Mouse (Mus musculus): ENCODE measurements at regions not wholly inside any gene's neighbourhood (a gene's known extent, or its start where the extent isn't known, plus 50 kb on each side); places are given as distances from the start of the nearest gene placed in this dataset.
A peak's percentile ranks its signal among the peaks of the same experiment; 100 is the strongest.

DNA sequence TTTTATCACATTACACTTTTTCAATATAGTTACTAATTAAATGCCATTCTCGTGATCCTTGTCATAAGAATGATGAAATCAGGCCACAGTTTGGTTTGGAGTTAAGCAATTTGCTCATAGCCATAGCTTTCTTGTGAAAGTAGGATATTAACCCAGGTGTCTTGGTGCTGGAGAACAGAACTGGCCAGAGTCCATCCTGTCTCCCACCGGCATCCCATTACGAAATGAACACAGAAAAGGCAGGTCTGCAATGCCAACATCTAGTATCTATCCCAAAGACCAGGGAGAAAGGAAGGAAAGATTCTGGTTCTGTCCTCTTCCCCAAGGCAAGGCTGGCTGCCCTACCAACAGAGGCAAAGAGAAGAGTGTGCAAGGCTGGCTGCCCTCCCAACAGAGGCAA is 61.6 kb upstream of the Avpr1a start:
- peak; percentile 97 for DNase-seq (ENCODE audit: extremely low read depth, low read depth, low spot score)
- no peak overlapping the region for H3K9ac ChIP-seq (ENCODE audit: low read depth, low read length)
- H3K27me3 ChIP-seq (ENCODE audit: control insufficient read depth, insufficient read depth, low read length), result no peaks in the 10 kb centered on the region
- no peaks in the 10 kb centered on the region for H3K79me2 ChIP-seq (ENCODE audit: control insufficient read depth, insufficient read depth, low read length)
- peaks cover 21% of the 10 kb centered on the region for H3K4me1 ChIP-seq (ENCODE audit: control insufficient read depth, insufficient read depth, low read length)
- peak overlapping the region; percentile 96 for H3K27ac ChIP-seq (replicated peaks; ENCODE audit: insufficient read depth, low read depth, low read length)
- TF ChIP-seq CTCF (IDR thresholded peaks at IDR 0.05; ENCODE audit: low read depth, low read length) (no peak), POLR2A (IDR thresholded peaks at IDR 0.05; ENCODE audit: extremely low read depth, insufficient read depth, low read length) (no peak)
- no peaks in the 10 kb centered on the region for H3K36me3 ChIP-seq (ENCODE audit: control insufficient read depth, insufficient read depth, low read length)
- WGBS, result 23% methylated on average over 3 of the region's 3 CpGs
- H3K4me3 ChIP-seq (ENCODE audit: insufficient read depth, low read depth, low read length), result 0 out of 2 replicates have a peak overlapping the region, but pooled peaks have one; percentile 12

GRCm38 (mm10) chr10:122379661-122380344 is 68.5 kb upstream of the Avpr1a start:
- H3K79me2 ChIP-seq (ENCODE audit: control insufficient read depth, insufficient read depth, low read length), result no peaks in the 10 kb centered on the region
- H3K36me3 ChIP-seq (ENCODE audit: control insufficient read depth, insufficient read depth, low read length), result no peaks in the 10 kb centered on the region
- H3K27me3 ChIP-seq (ENCODE audit: control insufficient read depth, insufficient read depth, low read length), result no peaks in the 10 kb centered on the region
- peak; percentile 98 for DNase-seq (ENCODE audit: extremely low read depth, low read depth, low spot score)
- no peak overlapping the region for H3K9ac ChIP-seq (ENCODE audit: low read depth, low read length)
- peaks cover 24% of the 10 kb centered on the region; the same call in 1 of the 2 replicates for H3K4me1 ChIP-seq (ENCODE audit: control insufficient read depth, insufficient read depth, low read length)
- no peak overlapping the region; the same call in 1 of the 2 replicates for H3K4me3 ChIP-seq (ENCODE audit: insufficient read depth, low read depth, low read length)
- peak overlapping the region; percentile 86 for H3K27ac ChIP-seq (replicated peaks; ENCODE audit: insufficient read depth, low read depth, low read length)
- TF ChIP-seq POLR2A (IDR thresholded peaks at IDR 0.05; ENCODE audit: extremely low read depth, insufficient read depth, low read length) (no peak), CTCF (IDR thresholded peaks at IDR 0.05; ENCODE audit: low read depth, low read length) (no peak)
- 14% methylated on average over 3 of the region's 3 CpGs for WGBS

GRCm38 (mm10) chr10:122343291-122343690 is 105.0 kb upstream of the Avpr1a start:
- Histone ChIP-seq H3K4me3 (ENCODE audit: insufficient read depth, low read depth, low read length) (no peak overlapping the region), H3K9ac (ENCODE audit: low read depth, low read length) (no peak overlapping the region), H3K27ac (replicated peaks; ENCODE audit: insufficient read depth, low read depth, low read length) (peak overlapping the region; percentile 30; the same call in 1 of the 2 replicates), H3K4me1 (ENCODE audit: control insufficient read depth, insufficient read depth, low read length) (peaks cover 4% of the 10 kb centered on the region), H3K27me3 (ENCODE audit: control insufficient read depth, insufficient read depth, low read length) (no peaks in the 10 kb centered on the region), H3K36me3 (ENCODE audit: control insufficient read depth, insufficient read depth, low read length) (no peaks in the 10 kb centered on the region), H3K79me2 (ENCODE audit: control insufficient read depth, insufficient read depth, low read length) (no peaks in the 10 kb centered on the region)
- peak; percentile 90 for DNase-seq (ENCODE audit: extremely low read depth, low read depth, low spot score)
- TF ChIP-seq POLR2A (IDR thresholded peaks at IDR 0.05; ENCODE audit: extremely low read depth, insufficient read depth, low read length), result no peak
- WGBS, result 39% methylated on average over 9 of the region's 9 CpGs

DNA sequence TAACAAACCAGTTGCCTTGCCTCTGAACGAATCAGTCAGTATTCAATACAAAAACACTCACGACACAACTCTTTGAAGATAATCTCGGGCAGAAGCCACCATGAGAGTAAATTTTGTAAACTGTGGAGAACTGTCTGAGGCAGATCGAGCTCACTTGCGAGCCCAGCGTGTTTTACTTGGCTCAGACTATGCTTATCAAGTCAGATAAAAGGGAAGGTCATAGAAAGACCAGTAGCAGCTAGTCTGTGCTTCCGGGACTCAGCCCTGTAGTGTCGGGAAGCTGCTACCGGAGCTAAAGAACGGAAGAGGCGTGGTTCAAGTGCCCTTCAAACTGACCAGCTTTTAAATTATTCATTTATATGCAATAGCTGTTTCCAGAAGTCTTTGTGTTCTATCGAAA is 105.9 kb upstream of the Avpr1a start:
- DNase-seq (ENCODE audit: extremely low read depth, low read depth, low spot score), result peak; percentile 79
- no peaks in the 10 kb centered on the region for H3K36me3 ChIP-seq (ENCODE audit: control insufficient read depth, insufficient read depth, low read length)
- no peaks in the 10 kb centered on the region for H3K27me3 ChIP-seq (ENCODE audit: control insufficient read depth, insufficient read depth, low read length)
- no peak for TF ChIP-seq CTCF (IDR thresholded peaks at IDR 0.05; ENCODE audit: low read depth, low read length)
- no peak for TF ChIP-seq POLR2A (IDR thresholded peaks at IDR 0.05; ENCODE audit: extremely low read depth, insufficient read depth, low read length)
- H3K9ac ChIP-seq (ENCODE audit: low read depth, low read length), result no peak overlapping the region
- 45% methylated on average over 12 of the region's 12 CpGs for WGBS
- H3K79me2 ChIP-seq (ENCODE audit: control insufficient read depth, insufficient read depth, low read length), result no peaks in the 10 kb centered on the region
- peaks cover 4% of the 10 kb centered on the region for H3K4me1 ChIP-seq (ENCODE audit: control insufficient read depth, insufficient read depth, low read length)
- no peak overlapping the region for H3K4me3 ChIP-seq (ENCODE audit: insufficient read depth, low read depth, low read length)
- H3K27ac ChIP-seq (replicated peaks; ENCODE audit: insufficient read depth, low read depth, low read length), result no peak overlapping the region

DNA sequence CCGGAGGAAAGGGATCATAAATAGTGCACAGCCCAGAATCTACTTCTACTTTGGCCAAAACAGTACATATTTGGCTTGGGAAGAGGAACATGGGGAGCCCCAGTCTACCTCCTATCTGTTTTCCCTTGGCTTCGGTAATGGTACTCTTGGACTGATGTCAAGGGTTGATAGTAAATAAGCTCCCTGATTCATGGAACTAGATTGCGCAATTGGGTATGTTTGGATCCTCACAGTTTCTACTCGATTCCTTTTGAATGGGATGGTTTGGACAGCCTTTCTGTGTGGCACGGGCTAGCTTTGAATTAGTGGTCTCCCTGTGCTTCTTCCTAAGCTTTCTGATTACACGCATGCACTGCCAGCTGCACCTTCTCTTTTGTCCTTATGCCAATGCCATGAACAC is 121.4 kb upstream of the Avpr1a start:
- Histone ChIP-seq H3K9ac (ENCODE audit: low read depth, low read length) (no peak overlapping the region), H3K27me3 (ENCODE audit: control insufficient read depth, insufficient read depth, low read length) (no peaks in the 10 kb centered on the region), H3K4me1 (ENCODE audit: control insufficient read depth, insufficient read depth, low read length) (peaks cover 5% of the 10 kb centered on the region), H3K79me2 (ENCODE audit: control insufficient read depth, insufficient read depth, low read length) (no peaks in the 10 kb centered on the region), H3K27ac (replicated peaks; ENCODE audit: insufficient read depth, low read depth, low read length) (no peak overlapping the region), H3K4me3 (ENCODE audit: insufficient read depth, low read depth, low read length) (no peak overlapping the region), H3K36me3 (ENCODE audit: control insufficient read depth, insufficient read depth, low read length) (no peaks in the 10 kb centered on the region)
- TF ChIP-seq POLR2A (IDR thresholded peaks at IDR 0.05; ENCODE audit: extremely low read depth, insufficient read depth, low read length), result no peak
- TF ChIP-seq CTCF (IDR thresholded peaks at IDR 0.05; ENCODE audit: low read depth, low read length), result no peak
- 22% methylated on average over 6 of the region's 6 CpGs for WGBS
- peak; percentile 96 for DNase-seq (ENCODE audit: extremely low read depth, low read depth, low spot score)

- Histone ChIP-seq H3K4me3 (ENCODE audit: insufficient read depth, low read depth, low read length) (no peak overlapping the region), H3K9ac (ENCODE audit: low read depth, low read length) (no peak overlapping the region), H3K4me1 (ENCODE audit: control insufficient read depth, insufficient read depth, low read length) (peaks cover 1% of the 10 kb centered on the region; the same call in 1 of the 2 replicates), H3K36me3 (ENCODE audit: control insufficient read depth, insufficient read depth, low read length) (no peaks in the 10 kb centered on the region), H3K27me3 (ENCODE audit: control insufficient read depth, insufficient read depth, low read length) (no peaks in the 10 kb centered on the region), H3K27ac (replicated peaks; ENCODE audit: insufficient read depth, low read depth, low read length) (no peak overlapping the region), H3K79me2 (ENCODE audit: control insufficient read depth, insufficient read depth, low read length) (no peaks in the 10 kb centered on the region)
- 84% methylated on average over 4 of the region's 4 CpGs for WGBS
- no peak for TF ChIP-seq CTCF (IDR thresholded peaks at IDR 0.05; ENCODE audit: low read depth, low read length)
- no peak for TF ChIP-seq POLR2A (IDR thresholded peaks at IDR 0.05; ENCODE audit: extremely low read depth, insufficient read depth, low read length)
- DNase-seq (ENCODE audit: extremely low read depth, low read depth, low spot score), result peak; percentile 19
Observed at GRCm38 (mm10) chr10:122318886-122319285, 129.4 kb upstream of the Avpr1a start.
